Comparison of ENCODE assay signal across 21 mouse cellular contexts in genomic region chr8:122989976-122990375, GRCm38 (mm10). TPM values are rescaled to one million over a fixed set of nuclear protein-coding genes. Genes with fewer than 3 reads are reported as not detected.
DNase-seq lines count a peak whose midpoint lies in the region; ATAC-seq and TF ChIP-seq lines count a peak whose summit lies in the region.
"Had no signal": no experiment of that assay in that cellular context is flagged by ENCODE, and none has a peak within 500 bp of the region (broad histone marks: within the 10 kb centered on the region; RNA-seq: fewer than 3 reads in every experiment).

No protein-coding gene starts in this region.

- H3K27me3 ChIP-seq in lung, embryonic 14.5 days (ENCODE audit: insufficient read depth, low read length): no peaks in the 10 kb centered on the region
- no peaks in the 10 kb centered on the region for H3K27me3 ChIP-seq in intestine, postnatal 0 days (replicated peaks; ENCODE audit: control insufficient read depth, insufficient read depth, low read length)
- no peaks in the 10 kb centered on the region for H3K27me3 ChIP-seq in neural tube, embryonic 15.5 days (replicated peaks)
- H3K27me3 ChIP-seq: forebrain, embryonic 12.5 days; heart, embryonic 12.5 days; liver, embryonic 12.5 days had no signal

- no peak overlapping the region for H3K4me2 ChIP-seq in lung, embryonic 14.5 days
- H3K4me2 ChIP-seq in intestine, postnatal 0 days (replicated peaks; ENCODE audit: low read depth): no peak overlapping the region
- H3K4me2 ChIP-seq in neural tube, embryonic 15.5 days: no peak overlapping the region
- H3K4me2 ChIP-seq: forebrain, embryonic 12.5 days; heart, embryonic 12.5 days; liver, embryonic 12.5 days had no signal

- H3K36me3 ChIP-seq in lung, embryonic 14.5 days (ENCODE audit: insufficient read depth): no peaks in the 10 kb centered on the region
- H3K36me3 ChIP-seq in intestine, postnatal 0 days (ENCODE audit: control insufficient read depth, insufficient read depth): no peaks in the 10 kb centered on the region
- no peaks in the 10 kb centered on the region for H3K36me3 ChIP-seq in neural tube, embryonic 15.5 days
- H3K36me3 ChIP-seq: forebrain, embryonic 12.5 days; heart, embryonic 12.5 days; liver, embryonic 12.5 days had no signal

- no peaks in the 10 kb centered on the region for H3K9me3 ChIP-seq in lung, embryonic 14.5 days (ENCODE audit: low read depth, low read length)
- H3K9me3 ChIP-seq in intestine, postnatal 0 days (ENCODE audit: control insufficient read depth): no peaks in the 10 kb centered on the region
- no peaks in the 10 kb centered on the region for H3K9me3 ChIP-seq in neural tube, embryonic 15.5 days (replicated peaks)
- H3K9me3 ChIP-seq: forebrain, embryonic 12.5 days; heart, embryonic 12.5 days; liver, embryonic 12.5 days had no signal

- peaks cover 5% of the 10 kb centered on the region; the same call in 1 of the 2 replicates for H3K4me1 ChIP-seq in lung, embryonic 14.5 days (ENCODE audit: insufficient read depth)
- peaks cover 41% of the 10 kb centered on the region for H3K4me1 ChIP-seq in intestine, postnatal 0 days (replicated peaks; ENCODE audit: control insufficient read depth, insufficient read depth, low read length)
- peaks cover 49% of the 10 kb centered on the region for H3K4me1 ChIP-seq in neural tube, embryonic 15.5 days

- no peak for TF ChIP-seq CTCF in lung, embryonic 14.5 days (IDR thresholded peaks at IDR 0.05; ENCODE audit: low read depth)
- no peak for TF ChIP-seq CTCF in intestine, postnatal 0 days (IDR thresholded peaks at IDR 0.05; ENCODE audit: low read depth)

- DNase-seq in lung, embryonic 14.5 days: peak; percentile 17
- DNase-seq in lung, postnatal 25 days (ENCODE audit: low spot score): no peak
- DNase-seq in 416B (ENCODE audit: low read depth): peak; percentile 90
- no peak for DNase-seq in left cerebral cortex, adult 18-20 months (ENCODE audit: low spot score in 2 of 2)
- no peak for DNase-seq in adrenal gland, postnatal 36 days
- DNase-seq: cerebellum, adult 18-20 months; gastrocnemius, postnatal 25 days; heart, postnatal 4 days; kidney, adult 11 months; kidney, postnatal 10 days; layer of hippocampus, adult 9-11 months; left cerebral cortex, postnatal 4 days; lung, postnatal 14 days; midbrain, embryonic 14.5 days; right cerebral cortex, postnatal 14 days had no signal

- WGBS in lung, embryonic 14.5 days: 74% methylated on average over 2 of the region's 2 CpGs
- WGBS in intestine, postnatal 0 days: 61% methylated on average over 2 of the region's 2 CpGs
- 87% methylated on average over 2 of the region's 2 CpGs for WGBS in neural tube, embryonic 15.5 days

- no peak for ATAC-seq in lung, embryonic 14.5 days (ENCODE audit: insufficient read depth)
- peak; percentile 74 for ATAC-seq in activated CD4-positive, CD25-positive, alpha-beta regulatory T cell, adult 4 months
- no peak for ATAC-seq in intestine, postnatal 0 days
- no peak for ATAC-seq in neural tube, embryonic 15.5 days (ENCODE audit: low FRiP score)
- ATAC-seq: liver, embryonic 12.5 days had no signal

- no peak overlapping the region for H3K27ac ChIP-seq in lung, embryonic 14.5 days (ENCODE audit: low read depth)
- H3K27ac ChIP-seq in intestine, postnatal 0 days (ENCODE audit: low read depth, low read length): peak overlapping the region; percentile 87
- H3K27ac ChIP-seq in neural tube, embryonic 15.5 days (replicated peaks): no peak overlapping the region
- H3K27ac ChIP-seq: forebrain, embryonic 12.5 days; liver, embryonic 12.5 days had no signal

- no peak overlapping the region for H3K9ac ChIP-seq in lung, embryonic 14.5 days
- no peak overlapping the region for H3K9ac ChIP-seq in intestine, postnatal 0 days (ENCODE audit: low read depth, low read length)
- no peak overlapping the region for H3K9ac ChIP-seq in neural tube, embryonic 15.5 days (replicated peaks)
- H3K9ac ChIP-seq: forebrain, embryonic 12.5 days; heart, embryonic 12.5 days; liver, embryonic 12.5 days had no signal

- no peak overlapping the region for H3K4me3 ChIP-seq in lung, embryonic 14.5 days (ENCODE audit: low read depth, low read length)
- H3K4me3 ChIP-seq in intestine, postnatal 0 days (ENCODE audit: low read depth, low read length): no peak overlapping the region
- no peak overlapping the region for H3K4me3 ChIP-seq in neural tube, embryonic 15.5 days (replicated peaks)
- H3K4me3 ChIP-seq: forebrain, embryonic 12.5 days; heart, embryonic 12.5 days; liver, embryonic 12.5 days had no signal

RNA-seq across cellular contexts. Expression of gene Ankrd11, which starts 52.1 kb away (rescaled TPM):
- polyA plus RNA-seq in lung, embryonic 14.5 days (2014; fragmentation: Nextera tagmentation; extraction: Ambion mirVana): 87.5 and 94.6 TPM in 2 replicates
- polyA plus RNA-seq in activated CD4-positive, CD25-positive, alpha-beta regulatory T cell, adult 4 months (2017; shearing (Covaris generic)): 10 to 100 TPM; 75.8 to 77.3 TPM
- polyA plus RNA-seq in intestine, postnatal 0 days (2015; fragmentation: Nextera tagmentation; extraction: Ambion mirVana): 41.2 and 47.9 TPM in 2 replicates
- 100 to 1,000 TPM; 154 to 164 TPM for total RNA-seq in left cerebral cortex, adult 18-20 months (2021)
- polyA plus RNA-seq in neural tube, embryonic 15.5 days (2015; fragmentation: Nextera tagmentation; extraction: Ambion mirVana): 36.5 and 59.9 TPM in 2 replicates
- 10 to 100 TPM; 80.6 to 81.1 TPM for total RNA-seq in adrenal gland, postnatal 36 days (2021)

Comparison
In these comparisons a context has a peak if more than half of its experiments do, and no peak if none do; other contexts are left out.
1. DNase-seq: peak in lung, embryonic 14.5 days (single experiment) and 416B (single experiment); none in lung, postnatal 25 days (single experiment), left cerebral cortex, adult 18-20 months (0 of 2) and adrenal gland, postnatal 36 days (0 of 2).